Mouse (Mus musculus): ENCODE data around the gene Peg10. TPM values are rescaled to one million over a fixed set of nuclear protein-coding genes. Genes with fewer than 3 reads are reported as not detected.

Peg10 gene
- polyA plus RNA-seq (2014; fragmentation: Nextera tagmentation; extraction: Ambion mirVana) = 14.8 and 15.4 TPM in 2 replicates

GRCm38 (mm10) chr6:4746696-4747439 is at the start of gene Peg10, which contains the start of gene Sgce:
TSS of gene Peg10 (plus strand) at chr6:4747306.
TSS of gene Sgce (minus strand) at chr6:4747207.
- peak within 1 kb of the TSS; percentile 63 for H3K4me2 ChIP-seq (ENCODE audit: low read depth)
- no peaks in the 10 kb centered on the region for H3K36me3 ChIP-seq (ENCODE audit: control insufficient read depth, insufficient read depth, low read length)
- H3K9me3 ChIP-seq (ENCODE audit: control insufficient read depth, low read length) = peaks cover 7% of the 10 kb centered on the region; the same call in 1 of the 2 replicates
- peak within 1 kb of the TSS; percentile 77 for H3K27ac ChIP-seq (ENCODE audit: low read depth, low read length)
- peak within 1 kb of the TSS; percentile 54 for H3K4me3 ChIP-seq (ENCODE audit: low read depth, low read length)
- no peaks in the 10 kb centered on the region for H3K4me1 ChIP-seq (ENCODE audit: control insufficient read depth, insufficient read depth, low read length)
- no peaks in the 10 kb centered on the region for H3K27me3 ChIP-seq (ENCODE audit: control insufficient read depth, insufficient read depth, low read length)
- DNase-seq (ENCODE audit: low spot score) (peak; percentile 80), ATAC-seq (ENCODE audit: insufficient read depth, low FRiP score, low TSS enrichment) (peak; percentile 81)
- 48% methylated on average over 36 of the region's 38 CpGs for WGBS
- peak within 1 kb of the TSS; percentile 76 for H3K9ac ChIP-seq (ENCODE audit: low read length)

GRCm38 (mm10) chr6:4701641-4702040 is 45.5 kb upstream of the Peg10 start:
- Histone ChIP-seq H3K27ac (ENCODE audit: low read depth, low read length) (no peak overlapping the region), H3K4me1 (ENCODE audit: control insufficient read depth, insufficient read depth, low read length) (no peaks in the 10 kb centered on the region), H3K36me3 (ENCODE audit: control insufficient read depth, insufficient read depth, low read length) (no peaks in the 10 kb centered on the region), H3K9me3 (ENCODE audit: control insufficient read depth, low read length) (no peaks in the 10 kb centered on the region), H3K4me2 (ENCODE audit: low read depth) (no peak overlapping the region), H3K4me3 (ENCODE audit: low read depth, low read length) (no peak overlapping the region), H3K27me3 (ENCODE audit: control insufficient read depth, insufficient read depth, low read length) (no peaks in the 10 kb centered on the region), H3K9ac (ENCODE audit: low read length) (no peak overlapping the region)
- ATAC-seq (ENCODE audit: insufficient read depth, low FRiP score, low TSS enrichment) (no peak), DNase-seq (ENCODE audit: low spot score) (no peak)
- WGBS = 84% methylated on average over 8 of the region's 8 CpGs

GRCm38 (mm10) chr6:4703908-4704307 is 43.2 kb upstream of the Peg10 start:
- DNase-seq (ENCODE audit: low spot score) = no peak
- 92% methylated on average over 7 of the region's 7 CpGs for WGBS
- Histone ChIP-seq H3K4me3 (ENCODE audit: low read depth, low read length) (no peak overlapping the region), H3K36me3 (ENCODE audit: control insufficient read depth, insufficient read depth, low read length) (no peaks in the 10 kb centered on the region), H3K9ac (ENCODE audit: low read length) (no peak overlapping the region), H3K27ac (ENCODE audit: low read depth, low read length) (no peak overlapping the region), H3K4me2 (ENCODE audit: low read depth) (no peak overlapping the region), H3K4me1 (ENCODE audit: control insufficient read depth, insufficient read depth, low read length) (no peaks in the 10 kb centered on the region), H3K27me3 (ENCODE audit: control insufficient read depth, insufficient read depth, low read length) (no peaks in the 10 kb centered on the region), H3K9me3 (ENCODE audit: control insufficient read depth, low read length) (no peaks in the 10 kb centered on the region)
- ATAC-seq (ENCODE audit: insufficient read depth, low FRiP score, low TSS enrichment) = no peak

- no peak for DNase-seq (ENCODE audit: low spot score)
- no peaks in the 10 kb centered on the region for H3K4me1 ChIP-seq (ENCODE audit: control insufficient read depth, insufficient read depth, low read length)
- H3K27me3 ChIP-seq (ENCODE audit: control insufficient read depth, insufficient read depth, low read length) = no peaks in the 10 kb centered on the region
- no peak overlapping the region for H3K4me2 ChIP-seq (ENCODE audit: low read depth)
- no peak overlapping the region for H3K4me3 ChIP-seq (ENCODE audit: low read depth, low read length)
- ATAC-seq (ENCODE audit: insufficient read depth, low FRiP score, low TSS enrichment) = no peak
- H3K9me3 ChIP-seq (ENCODE audit: control insufficient read depth, low read length) = no peaks in the 10 kb centered on the region
- 84% methylated on average over 5 of the region's 5 CpGs for WGBS
- no peak overlapping the region for H3K9ac ChIP-seq (ENCODE audit: low read length)
- no peak overlapping the region for H3K27ac ChIP-seq (ENCODE audit: low read depth, low read length)
- H3K36me3 ChIP-seq (ENCODE audit: control insufficient read depth, insufficient read depth, low read length) = no peaks in the 10 kb centered on the region
These were observed 40.7 kb upstream of the Peg10 start for GRCm38 (mm10) chr6:4706415-4706814.

- 73% methylated on average over 1 of the region's 1 CpGs for WGBS
- H3K4me2 ChIP-seq (ENCODE audit: low read depth) = no peak overlapping the region
- H3K27ac ChIP-seq (ENCODE audit: low read depth, low read length) = no peak overlapping the region
- no peaks in the 10 kb centered on the region for H3K36me3 ChIP-seq (ENCODE audit: control insufficient read depth, insufficient read depth, low read length)
- no peaks in the 10 kb centered on the region for H3K9me3 ChIP-seq (ENCODE audit: control insufficient read depth, low read length)
- H3K4me1 ChIP-seq (ENCODE audit: control insufficient read depth, insufficient read depth, low read length) = no peaks in the 10 kb centered on the region
- H3K27me3 ChIP-seq (ENCODE audit: control insufficient read depth, insufficient read depth, low read length) = no peaks in the 10 kb centered on the region
- no peak overlapping the region for H3K9ac ChIP-seq (ENCODE audit: low read length)
- H3K4me3 ChIP-seq (ENCODE audit: low read depth, low read length) = no peak overlapping the region
- no peak for DNase-seq (ENCODE audit: low spot score)
- ATAC-seq (ENCODE audit: insufficient read depth, low FRiP score, low TSS enrichment) = no peak
These were observed 38.1 kb upstream of the Peg10 start for GRCm38 (mm10) chr6:4708971-4709370.

GRCm38 (mm10) chr6:4716171-4716570 is 30.9 kb upstream of the Peg10 start:
- no peak overlapping the region for H3K27ac ChIP-seq (ENCODE audit: low read depth, low read length)
- no peaks in the 10 kb centered on the region for H3K27me3 ChIP-seq (ENCODE audit: control insufficient read depth, insufficient read depth, low read length)
- H3K9ac ChIP-seq (ENCODE audit: low read length) = no peak overlapping the region
- H3K4me1 ChIP-seq (ENCODE audit: control insufficient read depth, insufficient read depth, low read length) = no peaks in the 10 kb centered on the region
- no peak overlapping the region for H3K4me2 ChIP-seq (ENCODE audit: low read depth)
- no peaks in the 10 kb centered on the region for H3K36me3 ChIP-seq (ENCODE audit: control insufficient read depth, insufficient read depth, low read length)
- ATAC-seq (ENCODE audit: insufficient read depth, low FRiP score, low TSS enrichment) = no peak
- 91% methylated on average over 2 of the region's 2 CpGs for WGBS
- no peak for DNase-seq (ENCODE audit: low spot score)
- no peak overlapping the region for H3K4me3 ChIP-seq (ENCODE audit: low read depth, low read length)
- H3K9me3 ChIP-seq (ENCODE audit: control insufficient read depth, low read length) = no peaks in the 10 kb centered on the region

GRCm38 (mm10) chr6:4717344-4717743 is 29.8 kb upstream of the Peg10 start:
- Histone ChIP-seq H3K27me3 (ENCODE audit: control insufficient read depth, insufficient read depth, low read length) (no peaks in the 10 kb centered on the region), H3K27ac (ENCODE audit: low read depth, low read length) (no peak overlapping the region), H3K9me3 (ENCODE audit: control insufficient read depth, low read length) (no peaks in the 10 kb centered on the region), H3K9ac (ENCODE audit: low read length) (no peak overlapping the region), H3K4me1 (ENCODE audit: control insufficient read depth, insufficient read depth, low read length) (no peaks in the 10 kb centered on the region), H3K36me3 (ENCODE audit: control insufficient read depth, insufficient read depth, low read length) (no peaks in the 10 kb centered on the region), H3K4me3 (ENCODE audit: low read depth, low read length) (no peak overlapping the region), H3K4me2 (ENCODE audit: low read depth) (no peak overlapping the region)
- ATAC-seq (ENCODE audit: insufficient read depth, low FRiP score, low TSS enrichment) (no peak), DNase-seq (ENCODE audit: low spot score) (no peak)
- WGBS = 90% methylated on average over 2 of the region's 2 CpGs

GRCm38 (mm10) chr6:4722142-4722541 is 25.0 kb upstream of the Peg10 start:
- no peaks in the 10 kb centered on the region for H3K36me3 ChIP-seq (ENCODE audit: control insufficient read depth, insufficient read depth, low read length)
- no peak overlapping the region for H3K4me3 ChIP-seq (ENCODE audit: low read depth, low read length)
- WGBS = 60% methylated on average over 6 of the region's 6 CpGs
- ATAC-seq (ENCODE audit: insufficient read depth, low FRiP score, low TSS enrichment) = no peak
- no peaks in the 10 kb centered on the region for H3K27me3 ChIP-seq (ENCODE audit: control insufficient read depth, insufficient read depth, low read length)
- no peaks in the 10 kb centered on the region for H3K9me3 ChIP-seq (ENCODE audit: control insufficient read depth, low read length)
- H3K9ac ChIP-seq (ENCODE audit: low read length) = no peak overlapping the region
- H3K4me2 ChIP-seq (ENCODE audit: low read depth) = no peak overlapping the region
- no peak overlapping the region for H3K27ac ChIP-seq (ENCODE audit: low read depth, low read length)
- peaks cover 6% of the 10 kb centered on the region; the same call in 1 of the 2 replicates for H3K4me1 ChIP-seq (ENCODE audit: control insufficient read depth, insufficient read depth, low read length)
- no peak for DNase-seq (ENCODE audit: low spot score)

- no peak for DNase-seq (ENCODE audit: low spot score)
- Histone ChIP-seq H3K4me3 (ENCODE audit: low read depth, low read length) (no peak overlapping the region), H3K27me3 (ENCODE audit: control insufficient read depth, insufficient read depth, low read length) (no peaks in the 10 kb centered on the region), H3K27ac (ENCODE audit: low read depth, low read length) (no peak overlapping the region), H3K4me2 (ENCODE audit: low read depth) (no peak overlapping the region), H3K36me3 (ENCODE audit: control insufficient read depth, insufficient read depth, low read length) (no peaks in the 10 kb centered on the region), H3K4me1 (ENCODE audit: control insufficient read depth, insufficient read depth, low read length) (peaks cover 6% of the 10 kb centered on the region; the same call in 1 of the 2 replicates), H3K9ac (ENCODE audit: low read length) (no peak overlapping the region), H3K9me3 (ENCODE audit: control insufficient read depth, low read length) (no peaks in the 10 kb centered on the region)
- 86% methylated on average over 13 of the region's 13 CpGs for WGBS
- no peak; the same call in 1 of the 2 replicates for ATAC-seq (ENCODE audit: insufficient read depth, low FRiP score, low TSS enrichment)
These were observed 24.4 kb upstream of the Peg10 start for GRCm38 (mm10) chr6:4722739-4723138.
